Mouse (Mus musculus) heart, adult 2 months (tissue): ENCODE measurements around the gene 1700030K09Rik. TPM values are rescaled to one million over a fixed set of nuclear protein-coding genes. Genes with fewer than 3 reads are reported as not detected.

Experiments used
- DNase-seq, 2 experiments: peaks; one replicate each; pipeline ENCODE4 v3.0.0; 2021
- H3K27ac ChIP-seq: fragments of 200-600 bp; 2 replicates; pipeline ENCODE4 v1.8.1; 2022
- H3K27me3 ChIP-seq: fragments of 200-500 bp; 2 replicates; pipeline ENCODE4 v1.6.1; 2012; ENCODE audit warnings: mild to moderate bottlenecking, low read length, inconsistent platforms, mixed read lengths; ENCODE audit not compliant: control insufficient read depth, insufficient read depth
- H3K36me3 ChIP-seq: fragments of 200-500 bp; 2 replicates; pipeline ENCODE4 v1.6.1; 2012; ENCODE audit warnings: low read length, inconsistent platforms; ENCODE audit not compliant: control insufficient read depth, insufficient read depth
- H3K4me1 ChIP-seq: fragments of 200-500 bp; 2 replicates; pipeline ENCODE4 v1.6.1; 2011; ENCODE audit warnings: low read length; ENCODE audit not compliant: control insufficient read depth, insufficient read depth
- H3K4me3 ChIP-seq: fragments of 200-600 bp; 2 replicates; pipeline ENCODE4 v1.8.1; 2022
- H3K79me2 ChIP-seq: fragments of 200-500 bp; replicated peaks from 2 replicates; pipeline ENCODE4 v1.6.1; 2012; ENCODE audit warnings: mild to moderate bottlenecking, inconsistent platforms, low read length, moderate library complexity, mixed read lengths; ENCODE audit not compliant: control insufficient read depth, insufficient read depth
- H3K9ac ChIP-seq: fragments of 200-500 bp; 2 replicates; pipeline ENCODE4 v1.6.1; 2012; ENCODE audit warnings: low read depth, mild to moderate bottlenecking, control low read depth, inconsistent platforms, low read length, mixed read lengths
- CTCF ChIP-seq: fragments of 200-600 bp; IDR thresholded peaks from 2 replicates; pipeline ENCODE4 v1.8.1; 2022; ENCODE audit warnings: antibody characterized with exemption, mild to moderate bottlenecking, moderate library complexity
- EP300 ChIP-seq: fragments of 200-500 bp; IDR thresholded peaks from 2 replicates; pipeline ENCODE4 v1.6.1; 2011; ENCODE audit warnings: low read depth, low read length, control low read depth; ENCODE audit not compliant: insufficient read depth
- POLR2A ChIP-seq: fragments of 200-500 bp; IDR thresholded peaks from 2 replicates; pipeline ENCODE4 v1.6.1; 2011; ENCODE audit warnings: mild to moderate bottlenecking, low read depth, low read length, control low read depth; ENCODE audit not compliant: insufficient read depth
- WGBS: fragments of 180-500 bp; shearing (Covaris S2); methylation state at CpG from one replicate; pipeline ENCODE4 v1.1.7; 2018; 5-methylcytosine and 5-hydroxymethylcytosine counted together
- intact Hi-C: fragments of 180-260 bp; cut with DNase I; formaldehyde crosslinking; loops from one replicate; pipeline ENCODE4 v1.15.1; 2025
- polyA plus RNA-seq: library from polyadenylated mRNA; depleted of rRNA; stranded (reverse); fragments of >200 nt; gene quantifications from 2 replicates; pipeline ENCODE4 v1.2.3, GENCODE M21; 2012
- total RNA-seq, 2 experiments: library from RNA; stranded (reverse); gene quantifications; 2 replicates each; pipeline ENCODE4 v1.2.3; 2021

Gene 1700030K09Rik
- total and polyA plus RNA-seq, 3 experiments: 4.0 to 5.0 (median 4.7) TPM

DNA sequence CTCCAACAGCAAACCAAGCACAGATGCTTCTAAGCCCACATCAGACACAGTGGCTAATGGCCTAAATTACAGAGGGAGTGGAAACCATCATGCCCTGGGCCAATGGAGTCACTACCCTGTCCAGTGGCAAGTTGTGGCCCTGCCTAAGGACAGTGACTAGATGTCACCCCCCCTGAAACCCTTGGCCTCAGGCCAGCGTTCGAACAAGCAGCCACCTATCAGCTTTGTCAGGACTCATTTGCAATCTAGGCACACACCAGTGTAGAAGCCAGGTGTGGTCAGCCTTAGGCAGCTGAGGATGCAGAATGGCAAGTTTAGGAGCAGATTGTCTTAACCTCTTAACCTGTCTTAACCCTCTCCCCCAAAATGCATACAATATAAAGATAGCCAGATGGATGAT is 28.4 kb upstream of the 1700030K09Rik start:
- Histone ChIP-seq H3K36me3 (peaks cover 6% of the 10 kb centered on the region), H3K27me3 (no peaks in the 10 kb centered on the region), H3K9ac (no peak overlapping the region), H3K4me1 (peaks cover 53% of the 10 kb centered on the region), H3K27ac (no peak overlapping the region; the same call in 1 of the 2 replicates), H3K79me2 (peaks cover 15% of the 10 kb centered on the region), H3K4me3 (no peak overlapping the region)
- intact Hi-C loops: no loop called here
- no peak for DNase-seq
- WGBS: 30% methylated on average over 2 of the region's 2 CpGs
- no peak for TF ChIP-seq POLR2A
- no peak for TF ChIP-seq EP300
- no peak for TF ChIP-seq CTCF

- DNase-seq: no peak
- Histone ChIP-seq H3K4me1 (peaks cover 38% of the 10 kb centered on the region), H3K79me2 (peaks cover 9% of the 10 kb centered on the region), H3K4me3 (no peak overlapping the region), H3K27me3 (no peaks in the 10 kb centered on the region), H3K9ac (no peak overlapping the region), H3K36me3 (peaks cover 3% of the 10 kb centered on the region; the same call in 1 of the 2 replicates), H3K27ac (no peak overlapping the region)
- intact Hi-C loops: no loop called here
- WGBS: 84% methylated on average over 4 of the region's 4 CpGs
- TF ChIP-seq EP300: no peak
- TF ChIP-seq POLR2A: no peak
- no peak for TF ChIP-seq CTCF
Measured at GRCm38 (mm10) chr8:72418073-72418472, 25.6 kb upstream of the 1700030K09Rik start.

GRCm38 (mm10) chr8:72420571-72421361 is 22.9 kb upstream of the 1700030K09Rik start:
- H3K9ac ChIP-seq: peak overlapping the region; percentile 85
- peaks cover 28% of the 10 kb centered on the region for H3K4me1 ChIP-seq
- peaks cover 3% of the 10 kb centered on the region; the same call in 1 of the 2 replicates for H3K36me3 ChIP-seq
- peak overlapping the region; percentile 97 for H3K4me3 ChIP-seq
- TF ChIP-seq EP300: no peak
- no peak for TF ChIP-seq CTCF
- no peak for TF ChIP-seq POLR2A
- intact Hi-C loops: loop anchor here (2.0 to 5.0 kb wide), 3 partner anchors 24 to 127 kb away; partner anchors contain the start of genes Med26 and Slc35e1
- DNase-seq: peak; percentile 58 to 65
- H3K27ac ChIP-seq: peak overlapping the region; percentile 96
- H3K79me2 ChIP-seq: peaks cover 5% of the 10 kb centered on the region
- no peaks in the 10 kb centered on the region for H3K27me3 ChIP-seq
- 1% methylated on average over 66 of the region's 73 CpGs for WGBS

- H3K4me1 ChIP-seq: peaks cover 21% of the 10 kb centered on the region
- peaks cover 5% of the 10 kb centered on the region for H3K79me2 ChIP-seq
- TF ChIP-seq POLR2A: peak; percentile 86
- peak; percentile 93 for TF ChIP-seq EP300
- no peak for TF ChIP-seq CTCF
- DNase-seq: peak; percentile 98 to 100
- H3K27me3 ChIP-seq: no peaks in the 10 kb centered on the region
- intact Hi-C loops: loop anchor here (2.0 to 5.0 kb wide), 3 partner anchors 23 to 126 kb away; partner anchors contain the start of genes Med26 and Slc35e1
- H3K36me3 ChIP-seq: peaks cover 3% of the 10 kb centered on the region; the same call in 1 of the 2 replicates
- peak within 1 kb of the TSS; percentile 96 for H3K27ac ChIP-seq
- H3K4me3 ChIP-seq: peak within 1 kb of the TSS; percentile 97
- WGBS: 1% methylated on average over 48 of the region's 48 CpGs
- H3K9ac ChIP-seq: peak within 1 kb of the TSS; percentile 85
Measured at GRCm38 (mm10) chr8:72421362-72422335, 22.0 kb upstream of the 1700030K09Rik start, which contains the start of gene Eps15l1. TSS of gene Eps15l1 (minus strand) at chr8:72421460.

DNA sequence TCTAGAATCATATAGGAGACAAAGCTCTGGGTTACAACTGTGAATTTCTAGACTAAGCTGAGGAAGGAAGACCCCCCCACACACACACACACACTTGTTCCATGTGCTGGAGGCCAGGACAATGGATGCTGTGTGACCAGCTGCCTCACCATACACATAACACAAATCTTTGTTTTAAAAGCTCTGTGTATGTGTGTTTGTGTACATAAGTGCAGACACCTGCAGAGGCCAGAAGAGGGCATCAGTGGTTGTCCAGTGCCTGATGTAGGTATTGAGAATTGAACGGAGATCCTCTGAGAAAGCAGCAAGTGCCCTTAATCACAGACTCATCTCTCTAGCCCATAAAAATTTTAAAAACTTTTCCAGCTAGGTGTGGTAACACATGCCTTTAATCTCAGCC is 20.8 kb upstream of the 1700030K09Rik start:
- DNase-seq: no peak
- H3K4me1 ChIP-seq: peaks cover 11% of the 10 kb centered on the region
- no peak overlapping the region for H3K4me3 ChIP-seq
- intact Hi-C loops: loop anchor here (5.0 kb wide), 2 partner anchors 69 to 124 kb away; partner anchors contain the start of genes Med26 and Slc35e1
- no peaks in the 10 kb centered on the region for H3K27me3 ChIP-seq
- WGBS: 51% methylated on average over 1 of the region's 1 CpGs
- H3K79me2 ChIP-seq: peaks cover 5% of the 10 kb centered on the region
- H3K9ac ChIP-seq: no peak overlapping the region
- TF ChIP-seq EP300: no peak
- TF ChIP-seq CTCF: peak; percentile 56
- peaks cover 3% of the 10 kb centered on the region; the same call in 1 of the 2 replicates for H3K36me3 ChIP-seq
- no peak overlapping the region for H3K27ac ChIP-seq
